Mouse (Mus musculus) cerebellum, adult 2 months (tissue): ENCODE measurements around the gene Hist1h4h.

ENCODE experiments used
- CTCF ChIP-seq: fragments of 200-500 bp; IDR thresholded peaks from 2 replicates; pipeline ENCODE4 v1.5.1; 2011; ENCODE audit warnings: low read depth, mild to moderate bottlenecking, control low read depth, low read length, moderate library complexity, borderline replicate concordance; ENCODE audit not compliant: insufficient read depth
- POLR2A ChIP-seq: fragments of 200-500 bp; IDR thresholded peaks from 2 replicates; pipeline ENCODE4 v1.6.1; 2011; ENCODE audit warnings: low read length, control low read depth, borderline replicate concordance; ENCODE audit not compliant: insufficient read depth

- no peak for TF ChIP-seq CTCF
- no peak for TF ChIP-seq POLR2A
These were observed 45.6 kb upstream of the Hist1h4h start for GRCm38 (mm10) chr13:23485271-23485670.
